Mouse (Mus musculus): Measurements from ENCODE around the gene Syt1. TPM values are rescaled to one million over a fixed set of nuclear protein-coding genes. Genes with fewer than 3 reads are reported as not detected.

The Syt1 gene
- polyA plus RNA-seq, 1 experiment from 2014 or later, result 0.12 TPM

DNA sequence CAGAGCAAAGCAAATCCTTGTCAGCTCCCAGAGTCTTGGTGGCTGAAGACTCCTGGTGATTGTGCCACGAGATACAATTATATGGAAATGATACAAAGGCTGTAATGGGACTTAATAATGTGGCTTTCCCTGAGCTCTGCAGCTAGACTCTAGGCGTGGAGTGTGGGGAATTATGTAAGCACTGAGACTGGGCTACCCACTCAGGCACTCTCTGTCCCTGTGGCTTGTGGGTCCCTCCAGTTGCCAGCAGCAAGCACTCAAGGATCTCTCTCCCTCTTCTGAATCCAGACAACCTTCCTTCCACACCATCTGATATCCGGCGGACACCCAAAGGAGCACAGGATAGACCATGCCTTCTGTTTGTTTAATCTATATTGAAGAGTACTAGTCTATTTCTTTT, 503.9 kb downstream of the Syt1 start:
- no peak for TF ChIP-seq EP300 (IDR thresholded peaks at IDR 0.05)
- TF ChIP-seq CTCF (IDR thresholded peaks at IDR 0.05), result no peak
- H3K4me2 ChIP-seq (replicated peaks; ENCODE audit: low read depth, low read length), result no peak overlapping the region
- no peak overlapping the region for H3K27ac ChIP-seq (ENCODE audit: low read length)
- no peak overlapping the region for H3K9ac ChIP-seq (replicated peaks; ENCODE audit: low read depth)
- 80% methylated on average over 4 of the region's 4 CpGs for WGBS
- H3K4me1 ChIP-seq (ENCODE audit: insufficient read depth, low read depth, low read length), result no peaks in the 10 kb centered on the region; the same call in 1 of the 2 replicates
- DNase-seq (ENCODE audit: low spot score), result no peak
- no peaks in the 10 kb centered on the region for H3K9me3 ChIP-seq (ENCODE audit: low read length)
- no peak for ATAC-seq
- no peaks in the 10 kb centered on the region for H3K27me3 ChIP-seq (replicated peaks; ENCODE audit: insufficient read depth, low read length)
- no peaks in the 10 kb centered on the region for H3K36me3 ChIP-seq (ENCODE audit: insufficient read depth, low read length)
- H3K4me3 ChIP-seq (ENCODE audit: low read depth, low read length), result no peak overlapping the region

GRCm38 (mm10) chr10:108504925-108505324, 505.9 kb downstream of the Syt1 start:
- Histone ChIP-seq H3K27ac (ENCODE audit: low read length) (no peak overlapping the region), H3K4me3 (ENCODE audit: low read depth, low read length) (no peak overlapping the region), H3K9ac (replicated peaks; ENCODE audit: low read depth) (no peak overlapping the region), H3K9me3 (ENCODE audit: low read length) (no peaks in the 10 kb centered on the region), H3K27me3 (replicated peaks; ENCODE audit: insufficient read depth, low read length) (no peaks in the 10 kb centered on the region), H3K36me3 (ENCODE audit: insufficient read depth, low read length) (no peaks in the 10 kb centered on the region), H3K4me2 (replicated peaks; ENCODE audit: low read depth, low read length) (peak overlapping the region; percentile 40; the same call in 1 of the 2 replicates), H3K4me1 (ENCODE audit: insufficient read depth, low read depth, low read length) (no peaks in the 10 kb centered on the region; the same call in 1 of the 2 replicates)
- TF ChIP-seq CTCF (IDR thresholded peaks at IDR 0.05) (no peak), EP300 (IDR thresholded peaks at IDR 0.05) (no peak)
- ATAC-seq, result peak; percentile 35
- peak; percentile 28 for DNase-seq (ENCODE audit: low spot score)
- 31% methylated on average over 7 of the region's 7 CpGs for WGBS

DNA sequence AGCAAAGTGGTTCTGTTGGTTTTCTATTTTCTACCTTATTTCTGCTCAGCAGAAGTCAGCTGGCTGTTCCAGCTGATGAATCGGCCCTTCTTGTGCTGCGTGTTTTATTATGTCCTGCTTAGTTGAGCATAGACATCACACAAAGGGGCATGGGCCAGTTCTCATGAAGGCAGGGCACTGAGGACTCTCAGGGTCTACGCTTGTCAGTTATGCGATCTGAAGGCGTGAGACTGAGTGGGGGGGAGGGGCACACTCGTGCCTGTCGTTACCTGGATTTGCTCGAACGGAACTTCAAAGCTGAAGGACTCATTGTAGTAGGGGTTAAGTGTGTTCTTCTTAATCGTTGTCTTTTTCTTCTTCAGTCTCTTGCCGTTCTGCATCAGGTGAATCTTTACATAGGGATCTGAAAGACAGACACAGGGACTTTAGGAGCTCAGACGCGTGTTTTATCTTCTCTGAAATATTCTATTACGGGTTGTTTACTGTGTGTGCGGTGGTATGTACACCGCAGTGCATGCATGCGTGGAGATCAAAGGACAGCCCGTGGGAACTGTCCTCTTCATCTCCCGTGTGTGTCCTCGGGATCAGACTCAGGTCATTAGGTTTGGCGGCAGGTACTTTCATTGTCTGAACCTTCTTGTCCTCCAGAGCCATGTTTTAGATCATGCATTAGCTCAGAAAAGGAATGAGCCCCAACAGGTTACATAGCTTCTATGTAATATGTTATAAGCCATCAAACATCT, 506.5 kb downstream of the Syt1 start:
- DNase-seq (ENCODE audit: low spot score) (no peak), ATAC-seq (no peak)
- Histone ChIP-seq H3K4me1 (ENCODE audit: insufficient read depth, low read depth, low read length) (no peaks in the 10 kb centered on the region; the same call in 1 of the 2 replicates), H3K9ac (replicated peaks; ENCODE audit: low read depth) (no peak overlapping the region), H3K27me3 (replicated peaks; ENCODE audit: insufficient read depth, low read length) (no peaks in the 10 kb centered on the region), H3K4me2 (replicated peaks; ENCODE audit: low read depth, low read length) (peak overlapping the region; percentile 40), H3K36me3 (ENCODE audit: insufficient read depth, low read length) (no peaks in the 10 kb centered on the region), H3K27ac (ENCODE audit: low read length) (no peak overlapping the region), H3K9me3 (ENCODE audit: low read length) (no peaks in the 10 kb centered on the region), H3K4me3 (ENCODE audit: low read depth, low read length) (0 out of 2 replicates have a peak overlapping the region, but pooled peaks have one; percentile 4)
- WGBS, result 42% methylated on average over 21 of the region's 21 CpGs
- TF ChIP-seq CTCF (IDR thresholded peaks at IDR 0.05), result no peak
- TF ChIP-seq EP300 (IDR thresholded peaks at IDR 0.05), result no peak

- H3K9ac ChIP-seq (replicated peaks; ENCODE audit: low read depth), result no peak overlapping the region
- H3K36me3 ChIP-seq (ENCODE audit: insufficient read depth, low read length), result no peaks in the 10 kb centered on the region
- WGBS, result 33% methylated on average over 7 of the region's 7 CpGs
- no peaks in the 10 kb centered on the region for H3K27me3 ChIP-seq (replicated peaks; ENCODE audit: insufficient read depth, low read length)
- no peaks in the 10 kb centered on the region for H3K9me3 ChIP-seq (ENCODE audit: low read length)
- H3K27ac ChIP-seq (ENCODE audit: low read length), result no peak overlapping the region
- H3K4me2 ChIP-seq (replicated peaks; ENCODE audit: low read depth, low read length), result no peak overlapping the region
- H3K4me3 ChIP-seq (ENCODE audit: low read depth, low read length), result no peak overlapping the region
- ATAC-seq (peak; percentile 37), DNase-seq (ENCODE audit: low spot score) (peak; percentile 13)
- TF ChIP-seq EP300 (IDR thresholded peaks at IDR 0.05) (0 out of 2 replicates have a peak, but pooled peaks have one; percentile 55), CTCF (IDR thresholded peaks at IDR 0.05) (no peak)
- no peaks in the 10 kb centered on the region for H3K4me1 ChIP-seq (ENCODE audit: insufficient read depth, low read depth, low read length)
Measured at GRCm38 (mm10) chr10:108490231-108490630, 520.6 kb downstream of the Syt1 start.

GRCm38 (mm10) chr10:108483991-108484390, 526.8 kb downstream of the Syt1 start:
- Histone ChIP-seq H3K4me2 (replicated peaks; ENCODE audit: low read depth, low read length) (no peak overlapping the region), H3K27me3 (replicated peaks; ENCODE audit: insufficient read depth, low read length) (no peaks in the 10 kb centered on the region), H3K36me3 (ENCODE audit: insufficient read depth, low read length) (no peaks in the 10 kb centered on the region), H3K27ac (ENCODE audit: low read length) (no peak overlapping the region), H3K9ac (replicated peaks; ENCODE audit: low read depth) (no peak overlapping the region), H3K4me3 (ENCODE audit: low read depth, low read length) (no peak overlapping the region), H3K4me1 (ENCODE audit: insufficient read depth, low read depth, low read length) (no peaks in the 10 kb centered on the region), H3K9me3 (ENCODE audit: low read length) (no peaks in the 10 kb centered on the region)
- TF ChIP-seq EP300 (IDR thresholded peaks at IDR 0.05) (no peak), CTCF (IDR thresholded peaks at IDR 0.05) (no peak)
- no peak for DNase-seq (ENCODE audit: low spot score)
- no peak for ATAC-seq
- 82% methylated on average over 10 of the region's 10 CpGs for WGBS

- TF ChIP-seq EP300 (IDR thresholded peaks at IDR 0.05) (no peak), CTCF (IDR thresholded peaks at IDR 0.05) (no peak)
- no peaks in the 10 kb centered on the region for H3K27me3 ChIP-seq (replicated peaks; ENCODE audit: insufficient read depth, low read length)
- H3K27ac ChIP-seq (ENCODE audit: low read length), result no peak overlapping the region
- DNase-seq (ENCODE audit: low spot score) (no peak), ATAC-seq (no peak)
- H3K4me2 ChIP-seq (replicated peaks; ENCODE audit: low read depth, low read length), result no peak overlapping the region
- H3K36me3 ChIP-seq (ENCODE audit: insufficient read depth, low read length), result no peaks in the 10 kb centered on the region
- no peaks in the 10 kb centered on the region for H3K4me1 ChIP-seq (ENCODE audit: insufficient read depth, low read depth, low read length)
- no peaks in the 10 kb centered on the region for H3K9me3 ChIP-seq (ENCODE audit: low read length)
- 83% methylated on average over 11 of the region's 11 CpGs for WGBS
- H3K4me3 ChIP-seq (ENCODE audit: low read depth, low read length), result no peak overlapping the region
- H3K9ac ChIP-seq (replicated peaks; ENCODE audit: low read depth), result no peak overlapping the region
Measured at GRCm38 (mm10) chr10:108480146-108480850, 530.5 kb downstream of the Syt1 start.
